In genomic region chr6:48566312-48566711, GRCm38 (mm10) we compare ENCODE assay signal across 9 mouse cellular contexts. TPM values are rescaled to one million over a fixed set of nuclear protein-coding genes. Genes with fewer than 3 reads are reported as not detected.
DNase-seq lines count a peak whose midpoint lies in the region.
"Had no signal": no experiment of that assay in that cellular context is flagged by ENCODE, and none has a peak within 500 bp of the region (broad histone marks: within the 10 kb centered on the region; RNA-seq: fewer than 3 reads in every experiment).

No protein-coding gene starts in this region.

- no peaks in the 10 kb centered on the region for H3K4me1 ChIP-seq in midbrain, embryonic 10.5 days

- 95% methylated on average over 5 of the region's 5 CpGs for WGBS in midbrain, embryonic 10.5 days

- H3K36me3 ChIP-seq in midbrain, embryonic 10.5 days: peaks cover 69% of the 10 kb centered on the region

- H3K9me3 ChIP-seq in midbrain, embryonic 10.5 days (replicated peaks): no peaks in the 10 kb centered on the region

- no peak overlapping the region for H3K4me3 ChIP-seq in midbrain, embryonic 10.5 days

- H3K27ac ChIP-seq in midbrain, embryonic 10.5 days (replicated peaks): no peak overlapping the region

- DNase-seq in urinary bladder, postnatal 14 days (ENCODE audit: low spot score): peak; percentile 61
- no peak for DNase-seq in urinary bladder, postnatal 10 days (ENCODE audit: low spot score)
- peak; percentile 81 to 87 for DNase-seq in heart, adult 18-20 months
- peak; percentile 89 for DNase-seq in kidney, postnatal 10 days
- peak; percentile 36 for DNase-seq in testis, postnatal 14 days (ENCODE audit: low spot score)
- DNase-seq in midbrain, embryonic 10.5 days (ENCODE audit: low spot score): no peak
- no peak for DNase-seq in spleen, adult 18-20 months

- H3K27me3 ChIP-seq in midbrain, embryonic 10.5 days (ENCODE audit: low read depth, poor library complexity, severe bottlenecking): no peaks in the 10 kb centered on the region

RNA-seq across cellular contexts. Expression of gene Rarres2, which starts 6.3 kb away (rescaled TPM):
- total RNA-seq in heart, adult 18-20 months (2021): 10 to 100 TPM; 60.1 to 86.3 TPM
- polyA plus RNA-seq in midbrain, embryonic 10.5 days (2016; fragmentation: Nextera tagmentation; extraction: Ambion mirVana): 0.51 and 1.3 TPM in 2 replicates

RNA-seq across cellular contexts. Expression of gene Lrrc61, which starts 11.7 kb away (rescaled TPM):
- total RNA-seq in heart, adult 18-20 months (2021): 10 to 100 TPM; 14.7 to 18.6 TPM
- 17.1 and 21.8 TPM in 2 replicates for polyA plus RNA-seq in midbrain, embryonic 10.5 days (2016; fragmentation: Nextera tagmentation; extraction: Ambion mirVana)

RNA-seq across cellular contexts. Expression of gene Gm45021, which starts 23.1 kb away (rescaled TPM):
- total RNA-seq in heart, adult 18-20 months (2021): not detected
- not detected in 2 replicates for polyA plus RNA-seq in midbrain, embryonic 10.5 days (2016; fragmentation: Nextera tagmentation; extraction: Ambion mirVana)
- total RNA-seq: left cerebral cortex, postnatal 25 days had no signal
- polyA plus RNA-seq: testis, adult 2 months had no signal

RNA-seq across cellular contexts. Expression of gene Repin1, which starts 27.4 kb away (rescaled TPM):
- 10 to 100 TPM; 32.3 to 32.9 TPM for total RNA-seq in heart, adult 18-20 months (2021)
- polyA plus RNA-seq in midbrain, embryonic 10.5 days (2016; fragmentation: Nextera tagmentation; extraction: Ambion mirVana): 58.9 and 59.4 TPM in 2 replicates

RNA-seq across cellular contexts. Expression of gene Gm44965, which starts 27.4 kb away (rescaled TPM):
- total RNA-seq in heart, adult 18-20 months (2021): not detected
- 0.39 and 0.50 TPM in 2 replicates for polyA plus RNA-seq in midbrain, embryonic 10.5 days (2016; fragmentation: Nextera tagmentation; extraction: Ambion mirVana)
- total RNA-seq: left cerebral cortex, postnatal 25 days had no signal
- polyA plus RNA-seq: testis, adult 2 months had no signal

Comparison
In these comparisons a context has a peak if more than half of its experiments do, and no peak if none do; other contexts are left out.
1. DNase-seq: peak in urinary bladder, postnatal 14 days (single experiment), heart, adult 18-20 months (2 of 2), kidney, postnatal 10 days (single experiment) and testis, postnatal 14 days (single experiment); none in urinary bladder, postnatal 10 days (single experiment), midbrain, embryonic 10.5 days (single experiment) and spleen, adult 18-20 months (0 of 2).